Mouse (Mus musculus) hindbrain, embryonic 16.5 days (tissue): ENCODE results near the gene Vps33b. TPM values are rescaled to one million over a fixed set of nuclear protein-coding genes. Genes with fewer than 3 reads are reported as not detected.
A peak's percentile ranks its signal among the peaks of the same experiment; 100 is the strongest.

Experiments
- ATAC-seq: fragments of 200-750 bp; cut with Nextera tagmentation; 2 replicates; pipeline ENCODE4 v1.8.0; 2017; ENCODE audit warnings: moderate TSS enrichment, moderate library complexity
- H3K27ac ChIP-seq: fragments of 300-500 bp; sonication (generic); 2 replicates; pipeline ENCODE4 v1.5.1; 2014; ENCODE audit warnings: low read depth, mild to moderate bottlenecking, control low read depth, low read length, moderate library complexity
- H3K27me3 ChIP-seq: fragments of 300-500 bp; sonication (generic); replicated peaks from 2 replicates; pipeline ENCODE4 v1.6.1; 2014; ENCODE audit warnings: low read length; ENCODE audit not compliant: control insufficient read depth, insufficient read depth
- H3K36me3 ChIP-seq: fragments of 300-500 bp; sonication (generic); 2 replicates; pipeline ENCODE4 v1.6.1; 2014; ENCODE audit warnings: mild to moderate bottlenecking, low read length, moderate library complexity, mixed read lengths; ENCODE audit not compliant: control insufficient read depth, insufficient read depth
- H3K4me1 ChIP-seq: fragments of 300-500 bp; sonication (generic); 2 replicates; pipeline ENCODE4 v1.6.1; 2014; ENCODE audit warnings: low read depth, low read length; ENCODE audit not compliant: control insufficient read depth, insufficient read depth
- H3K4me2 ChIP-seq: fragments of 300-500 bp; sonication (generic); 2 replicates; pipeline ENCODE4 v1.6.1; 2014; ENCODE audit warnings: mild to moderate bottlenecking, low read length, control low read depth, moderate library complexity
- H3K4me3 ChIP-seq: fragments of 300-500 bp; sonication (generic); 2 replicates; pipeline ENCODE4 v1.5.1; 2014; ENCODE audit warnings: mild to moderate bottlenecking, low read length, control low read depth, moderate library complexity
- H3K9ac ChIP-seq: fragments of 300-500 bp; sonication (generic); 2 replicates; pipeline ENCODE4 v1.6.1; 2014; ENCODE audit warnings: low read depth, mild to moderate bottlenecking, control low read depth, low read length, moderate library complexity
- H3K9me3 ChIP-seq: fragments of 300-500 bp; sonication (generic); 2 replicates; pipeline ENCODE4 v1.6.1; 2014; ENCODE audit warnings: mild to moderate bottlenecking, low read length, moderate library complexity; ENCODE audit not compliant: control insufficient read depth
- WGBS: fragments of 180-500 bp; shearing (Covaris S2); extraction: QIAGEN DNeasy Blood & Tissue Kit; methylation state at CpG from one replicate; pipeline ENCODE4 v1.1.7; 2014; 5-methylcytosine and 5-hydroxymethylcytosine counted together
- polyA plus RNA-seq: library from polyadenylated mRNA; unstranded; fragments of >200 nt; fragmentation: Nextera tagmentation; extraction: Ambion mirVana; gene quantifications from 2 replicates; pipeline ENCODE4 v1.2.1, GENCODE M21; 2015

Vps33b gene
- 23.7 and 30.3 TPM in 2 replicates for polyA plus RNA-seq

GRCm38 (mm10) chr7:80268897-80269750, at the start of gene Vps33b:
Vps33b (plus strand) TSS chr7:80269649.
- peak; percentile 92 for ATAC-seq
- Histone ChIP-seq H3K9ac (peak within 1 kb of the TSS; percentile 71), H3K4me2 (peak within 1 kb of the TSS; percentile 81), H3K4me3 (peak within 1 kb of the TSS; percentile 60), H3K27ac (peak within 1 kb of the TSS; percentile 53), H3K27me3 (no peaks in the 10 kb centered on the region), H3K9me3 (no peaks in the 10 kb centered on the region; the same call in 1 of the 2 replicates), H3K36me3 (peaks cover 44% of the 10 kb centered on the region), H3K4me1 (peaks cover 21% of the 10 kb centered on the region)
- 4% methylated on average over 21 of the region's 21 CpGs for WGBS

DNA sequence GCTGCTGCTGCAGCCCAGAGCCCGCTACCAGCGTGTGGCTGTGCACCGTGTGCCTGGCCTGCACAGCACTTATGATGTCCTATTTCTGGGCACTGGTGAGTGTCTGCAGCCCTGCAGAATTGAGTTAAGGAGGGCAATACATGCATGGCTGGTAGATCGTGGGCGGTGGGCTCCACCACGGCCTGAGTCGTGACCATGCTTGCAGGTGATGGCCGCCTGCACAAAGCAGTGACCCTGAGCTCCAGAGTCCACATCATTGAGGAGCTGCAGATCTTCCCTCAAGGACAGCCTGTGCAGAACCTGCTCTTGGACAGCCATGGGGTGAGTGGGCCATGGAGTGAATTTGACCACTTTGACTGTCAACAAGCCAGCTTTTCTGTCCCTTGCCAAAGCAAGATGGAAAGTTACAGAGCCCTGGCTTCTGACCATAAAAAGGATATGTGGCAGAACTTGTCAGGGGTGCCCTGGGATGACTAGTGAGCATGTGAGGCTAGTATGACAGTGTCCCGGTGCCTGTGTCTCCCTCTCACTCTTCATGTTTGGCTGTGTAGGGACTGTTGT, 49.1 kb upstream of the Vps33b start:
- Histone ChIP-seq H3K4me2 (no peak overlapping the region), H3K9ac (no peak overlapping the region), H3K27ac (no peak overlapping the region), H3K9me3 (no peaks in the 10 kb centered on the region), H3K4me3 (no peak overlapping the region), H3K4me1 (peaks cover 4% of the 10 kb centered on the region), H3K36me3 (peaks cover 50% of the 10 kb centered on the region), H3K27me3 (no peaks in the 10 kb centered on the region)
- 90% methylated on average over 9 of the region's 9 CpGs for WGBS
- no peak for ATAC-seq

DNA sequence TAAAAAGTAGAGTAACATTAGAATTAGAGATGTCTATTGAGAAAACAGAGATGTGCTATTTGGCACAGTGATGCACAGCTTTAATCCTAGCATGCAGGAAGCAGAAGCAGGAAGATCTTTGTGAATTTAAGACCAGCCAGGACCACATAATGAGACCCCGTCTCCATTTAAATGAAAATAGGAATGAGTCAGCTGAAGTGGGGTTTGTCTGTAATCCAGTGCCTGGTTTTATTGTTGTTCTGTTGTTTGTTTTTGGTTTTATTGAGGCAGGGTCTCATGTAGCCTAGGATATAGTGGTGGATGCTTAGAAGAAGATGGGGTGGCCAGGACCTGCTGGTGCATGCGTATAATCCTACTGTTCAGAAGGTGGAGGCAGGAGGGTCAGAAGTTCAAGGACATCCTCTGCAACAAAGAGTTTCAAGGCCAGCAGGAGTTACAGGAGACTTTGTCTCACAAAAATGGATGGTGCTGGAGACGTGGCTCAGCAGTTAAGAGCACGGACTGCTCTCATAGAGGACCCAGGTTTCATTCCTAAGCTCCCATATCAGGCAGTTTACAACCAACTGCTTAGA, 48.2 kb upstream of the Vps33b start:
- no peak for ATAC-seq
- H3K27me3 ChIP-seq, result no peaks in the 10 kb centered on the region
- H3K27ac ChIP-seq, result no peak overlapping the region
- peaks cover 48% of the 10 kb centered on the region for H3K36me3 ChIP-seq
- no peaks in the 10 kb centered on the region for H3K4me1 ChIP-seq
- no peak overlapping the region for H3K4me3 ChIP-seq
- H3K9me3 ChIP-seq, result no peaks in the 10 kb centered on the region
- H3K9ac ChIP-seq, result no peak overlapping the region
- WGBS, result 82% methylated on average over 4 of the region's 4 CpGs
- no peak overlapping the region for H3K4me2 ChIP-seq

- ATAC-seq, result no peak
- H3K27me3 ChIP-seq, result no peaks in the 10 kb centered on the region
- H3K4me2 ChIP-seq, result no peak overlapping the region
- 95% methylated on average over 4 of the region's 4 CpGs for WGBS
- peaks cover 19% of the 10 kb centered on the region for H3K36me3 ChIP-seq
- no peak overlapping the region for H3K27ac ChIP-seq
- H3K9me3 ChIP-seq, result no peaks in the 10 kb centered on the region
- H3K9ac ChIP-seq, result no peak overlapping the region
- no peak overlapping the region for H3K4me3 ChIP-seq
- peaks cover 4% of the 10 kb centered on the region for H3K4me1 ChIP-seq
These were observed 42.4 kb upstream of the Vps33b start for GRCm38 (mm10) chr7:80227065-80227464.

DNA sequence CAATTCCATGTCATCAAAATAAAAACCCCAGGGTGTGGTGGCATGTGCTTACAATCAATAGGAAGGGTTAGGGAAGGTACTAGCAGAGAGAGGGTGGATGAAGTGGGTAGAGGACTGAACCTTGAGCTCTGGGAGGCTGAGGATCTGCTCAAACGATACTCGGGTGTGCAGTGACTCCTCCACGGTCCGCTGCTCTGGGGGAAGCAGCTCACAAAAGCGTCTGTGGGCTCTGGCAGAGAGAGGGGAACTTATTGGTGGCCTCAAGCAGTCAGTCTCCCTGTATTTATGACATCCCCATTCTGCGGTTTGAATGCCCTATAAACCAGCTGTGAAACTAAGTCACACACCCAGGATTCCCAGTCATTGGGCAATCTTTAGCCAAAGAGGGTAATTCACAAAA, 39.3 kb upstream of the Vps33b start:
- 48% methylated on average over 6 of the region's 6 CpGs for WGBS
- no peak overlapping the region for H3K4me3 ChIP-seq
- no peak for ATAC-seq
- no peaks in the 10 kb centered on the region for H3K27me3 ChIP-seq
- peaks cover 6% of the 10 kb centered on the region; the same call in 1 of the 2 replicates for H3K36me3 ChIP-seq
- H3K4me2 ChIP-seq, result no peak overlapping the region
- no peak overlapping the region for H3K27ac ChIP-seq
- H3K9ac ChIP-seq, result no peak overlapping the region
- peaks cover 12% of the 10 kb centered on the region for H3K4me1 ChIP-seq
- no peaks in the 10 kb centered on the region for H3K9me3 ChIP-seq

DNA sequence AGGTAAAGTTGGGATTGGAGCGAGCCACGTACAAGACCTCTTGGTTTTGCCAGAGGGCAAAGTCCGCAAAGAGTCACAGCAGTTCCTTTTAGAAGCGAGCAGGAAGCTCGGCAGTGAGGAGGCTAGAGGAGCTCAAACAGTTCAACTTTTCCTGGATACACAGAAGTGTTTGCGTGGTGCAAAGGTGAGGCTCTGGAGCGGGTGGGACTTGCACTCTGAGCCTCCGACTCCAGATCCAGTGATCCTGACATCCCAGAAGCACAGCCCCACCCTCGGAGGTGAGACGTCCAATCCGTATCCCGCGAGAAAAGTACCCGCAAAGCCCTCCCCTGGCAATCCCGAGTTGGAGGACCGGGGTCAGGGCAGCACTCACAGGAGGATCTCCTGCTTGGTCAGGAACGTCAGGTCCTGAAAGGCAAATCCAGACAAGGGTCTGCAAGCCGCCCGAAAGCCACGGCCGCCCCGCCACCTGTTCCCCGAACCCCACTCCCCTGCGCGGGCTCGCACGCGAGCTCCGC, 37.4 kb upstream of the Vps33b start:
- Histone ChIP-seq H3K4me1 (peaks cover 12% of the 10 kb centered on the region), H3K4me2 (peak overlapping the region; percentile 63), H3K9me3 (no peaks in the 10 kb centered on the region), H3K36me3 (peaks cover 3% of the 10 kb centered on the region; the same call in 1 of the 2 replicates), H3K9ac (peak overlapping the region; percentile 65), H3K27ac (peak overlapping the region; percentile 40; the same call in 1 of the 2 replicates), H3K27me3 (no peaks in the 10 kb centered on the region), H3K4me3 (peak overlapping the region; percentile 74)
- peak; percentile 41; the same call in 1 of the 2 replicates for ATAC-seq
- WGBS, result 2% methylated on average over 25 of the region's 29 CpGs

DNA sequence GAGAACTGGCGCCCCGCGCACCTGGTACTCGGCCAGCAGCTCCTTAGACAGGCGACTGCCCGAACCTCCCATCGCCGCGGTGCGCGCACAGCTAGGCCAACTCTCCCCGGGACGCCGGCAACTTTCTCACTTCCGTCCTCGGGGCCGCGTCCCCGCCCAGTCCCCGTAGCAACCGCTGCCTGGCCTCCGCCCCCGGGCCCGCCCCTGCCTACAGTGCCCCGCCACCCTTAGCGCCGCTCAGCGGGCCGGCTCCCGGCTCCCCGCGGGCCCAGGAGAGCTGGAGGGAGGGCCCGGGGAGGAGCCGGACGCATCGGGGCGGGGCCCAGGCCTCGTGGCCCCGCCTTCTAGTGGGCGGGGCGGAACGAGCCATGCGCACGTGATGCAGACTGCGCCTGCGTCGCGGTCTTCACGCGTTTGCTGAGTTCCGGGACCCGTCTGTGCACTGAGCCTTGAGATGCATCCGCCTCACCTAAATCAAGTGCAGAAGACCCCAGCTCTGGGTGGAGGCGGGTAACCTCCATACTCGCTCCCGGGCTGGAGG, 36.9 kb upstream of the Vps33b start, which contains the start of the genes Cib1 and Gdpgp1:
Gene Cib1, minus strand, starts transcription at position 325 of the 541 bp plus-strand sequence.
Gene Gdpgp1, plus strand, starts transcription at position 377 of the 541 bp plus-strand sequence.
- H3K36me3 ChIP-seq, result no peaks in the 10 kb centered on the region
- H3K4me2 ChIP-seq, result peak within 1 kb of the TSS; percentile 63
- peak within 1 kb of the TSS; percentile 57; the same call in 1 of the 2 replicates for H3K27ac ChIP-seq
- WGBS, result under 1% methylated on average over 44 of the region's 56 CpGs
- peak; percentile 96 for ATAC-seq
- peaks cover 12% of the 10 kb centered on the region for H3K4me1 ChIP-seq
- H3K9ac ChIP-seq, result peak within 1 kb of the TSS; percentile 65
- H3K27me3 ChIP-seq, result no peaks in the 10 kb centered on the region
- peak within 1 kb of the TSS; percentile 74 for H3K4me3 ChIP-seq
- no peaks in the 10 kb centered on the region for H3K9me3 ChIP-seq

DNA sequence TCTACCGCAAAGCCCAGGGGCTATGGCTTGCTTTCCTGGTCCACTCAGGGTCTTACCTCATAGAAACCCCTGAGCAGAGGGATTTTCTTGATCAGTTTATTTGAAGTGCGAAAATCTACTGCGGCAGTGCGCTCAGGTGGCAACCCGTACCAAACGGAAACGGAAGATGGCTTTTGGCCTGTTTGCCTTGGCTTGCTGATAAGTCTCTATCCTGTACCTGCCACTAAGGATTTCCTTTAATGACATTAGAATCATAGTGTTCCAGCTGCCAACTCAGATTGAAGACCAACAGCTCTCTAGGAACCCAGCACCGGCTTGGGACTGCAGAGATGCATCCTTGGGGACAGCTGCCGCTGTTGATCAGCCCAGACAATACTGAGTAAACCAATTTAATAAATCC, 35.6 kb upstream of the Vps33b start:
- Histone ChIP-seq H3K4me1 (peaks cover 12% of the 10 kb centered on the region), H3K4me2 (peak overlapping the region; percentile 63), H3K9ac (no peak overlapping the region), H3K27me3 (no peaks in the 10 kb centered on the region), H3K36me3 (no peaks in the 10 kb centered on the region; the same call in 1 of the 2 replicates), H3K9me3 (no peaks in the 10 kb centered on the region), H3K4me3 (no peak overlapping the region), H3K27ac (no peak overlapping the region)
- 79% methylated on average over 9 of the region's 9 CpGs for WGBS
- no peak for ATAC-seq
